Mouse (Mus musculus) erythroblast, embryonic 14.5 days (primary cell): Measurements from ENCODE around the gene Polr2l. TPM values are rescaled to one million over a fixed set of nuclear protein-coding genes. Genes with fewer than 3 reads are reported as not detected.

Experiments used
- H3K27me3 ChIP-seq: 2 replicates; pipeline ENCODE4 v1.6.1; 2012; ENCODE audit warnings: inconsistent platforms; ENCODE audit not compliant: control insufficient read depth
- H3K36me3 ChIP-seq: 2 replicates; pipeline ENCODE4 v1.6.1; 2012; ENCODE audit warnings: mild to moderate bottlenecking, inconsistent platforms; ENCODE audit not compliant: control insufficient read depth
- H3K4me1 ChIP-seq: 2 replicates; pipeline ENCODE4 v1.6.1; 2012; ENCODE audit warnings: inconsistent platforms; ENCODE audit not compliant: control insufficient read depth
- H3K4me3 ChIP-seq: replicated peaks from 2 replicates; pipeline ENCODE3; 2012; ENCODE audit warnings: moderate library complexity, mild to moderate bottlenecking, inconsistent platforms
- H3K9me3 ChIP-seq: 2 replicates; pipeline ENCODE4 v1.6.1; 2012; ENCODE audit warnings: low read length, inconsistent platforms, mixed read lengths; ENCODE audit not compliant: control insufficient read depth
- GATA1 ChIP-seq: IDR thresholded peaks from 2 replicates; pipeline ENCODE4 v1.6.1; 2012; ENCODE audit warnings: low read length, inconsistent platforms, mixed read lengths
- TAL1 ChIP-seq: IDR thresholded peaks from 3 replicates; pipeline ENCODE4 v1.6.1; 2012; ENCODE audit warnings: low read length, inconsistent platforms, mixed read lengths
- polyA plus RNA-seq: library from polyadenylated mRNA; stranded (reverse); fragments of >175 nt; gene quantifications from 2 replicates; pipeline ENCODE4 v1.2.3, GENCODE M21; 2012

Gene Polr2l
- polyA plus RNA-seq, 1 experiment = 17.1 TPM

DNA sequence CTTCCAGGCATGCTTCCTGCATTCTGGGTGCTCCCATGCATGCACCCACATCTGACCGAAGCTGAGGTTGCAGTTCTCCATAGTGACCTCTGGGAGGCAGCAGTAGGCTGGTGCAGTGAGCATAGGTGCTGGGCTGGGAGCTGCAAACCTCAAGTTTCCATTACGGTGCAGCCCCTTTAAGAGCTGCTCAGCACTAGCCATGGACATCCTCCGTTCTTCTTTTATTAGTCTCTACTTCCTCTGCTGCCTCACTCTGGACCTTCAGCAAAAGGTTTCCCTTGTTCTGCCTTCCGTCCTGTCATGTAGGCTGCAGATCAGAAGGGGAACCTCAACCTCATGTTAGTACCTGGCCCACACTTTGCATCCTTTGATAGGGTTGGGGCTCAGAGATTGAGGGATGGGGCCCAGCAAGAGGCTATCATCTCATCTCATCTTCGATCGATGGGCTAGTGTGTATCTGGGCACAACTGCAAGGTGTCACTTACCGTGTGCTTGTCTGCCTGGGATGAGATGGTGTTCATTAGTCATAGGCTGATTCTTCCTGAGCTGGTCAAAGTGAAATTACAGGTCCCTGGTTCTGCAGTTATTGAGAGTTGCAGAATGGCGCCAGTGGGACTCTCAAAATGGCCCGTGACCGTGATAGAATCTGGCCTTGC lies 6.0 kb upstream of the Polr2l start:
- H3K4me3 ChIP-seq = no peak overlapping the region
- TF ChIP-seq GATA1 (no peak), TAL1 (no peak)
- H3K27me3 ChIP-seq = peaks cover 38% of the 10 kb centered on the region
- H3K36me3 ChIP-seq = peaks cover 13% of the 10 kb centered on the region
- peaks cover 52% of the 10 kb centered on the region for H3K4me1 ChIP-seq
- H3K9me3 ChIP-seq = no peaks in the 10 kb centered on the region; the same call in 1 of the 2 replicates

DNA sequence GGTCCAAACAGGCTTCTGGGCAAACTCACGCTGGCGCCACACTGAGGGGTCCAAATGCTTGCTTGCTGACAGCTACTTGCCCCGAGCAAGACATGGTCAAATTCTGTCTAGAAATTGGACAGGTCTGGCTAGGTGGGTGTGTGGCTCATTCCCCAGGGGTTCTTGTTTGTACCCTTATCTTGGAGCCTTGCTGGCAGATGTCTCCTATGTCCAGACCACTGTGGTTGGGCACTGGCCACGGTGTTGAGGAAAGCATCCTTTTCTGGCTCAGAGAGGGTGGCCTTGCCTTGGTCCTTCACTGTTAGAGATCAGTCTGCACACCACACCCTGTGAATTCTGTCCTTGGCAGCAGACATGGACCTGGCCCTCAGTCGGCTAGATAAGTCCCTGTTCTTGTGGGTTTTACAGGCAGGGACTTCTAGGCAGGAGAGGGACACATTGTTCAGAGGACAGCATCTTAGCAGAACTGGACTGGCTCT lies 3.4 kb upstream of the Polr2l start:
- Histone ChIP-seq H3K9me3 (no peaks in the 10 kb centered on the region; the same call in 1 of the 2 replicates), H3K36me3 (peaks cover 4% of the 10 kb centered on the region), H3K4me1 (peaks cover 75% of the 10 kb centered on the region), H3K4me3 (no peak overlapping the region), H3K27me3 (peaks cover 29% of the 10 kb centered on the region)
- no peak for TF ChIP-seq TAL1
- no peak for TF ChIP-seq GATA1

DNA sequence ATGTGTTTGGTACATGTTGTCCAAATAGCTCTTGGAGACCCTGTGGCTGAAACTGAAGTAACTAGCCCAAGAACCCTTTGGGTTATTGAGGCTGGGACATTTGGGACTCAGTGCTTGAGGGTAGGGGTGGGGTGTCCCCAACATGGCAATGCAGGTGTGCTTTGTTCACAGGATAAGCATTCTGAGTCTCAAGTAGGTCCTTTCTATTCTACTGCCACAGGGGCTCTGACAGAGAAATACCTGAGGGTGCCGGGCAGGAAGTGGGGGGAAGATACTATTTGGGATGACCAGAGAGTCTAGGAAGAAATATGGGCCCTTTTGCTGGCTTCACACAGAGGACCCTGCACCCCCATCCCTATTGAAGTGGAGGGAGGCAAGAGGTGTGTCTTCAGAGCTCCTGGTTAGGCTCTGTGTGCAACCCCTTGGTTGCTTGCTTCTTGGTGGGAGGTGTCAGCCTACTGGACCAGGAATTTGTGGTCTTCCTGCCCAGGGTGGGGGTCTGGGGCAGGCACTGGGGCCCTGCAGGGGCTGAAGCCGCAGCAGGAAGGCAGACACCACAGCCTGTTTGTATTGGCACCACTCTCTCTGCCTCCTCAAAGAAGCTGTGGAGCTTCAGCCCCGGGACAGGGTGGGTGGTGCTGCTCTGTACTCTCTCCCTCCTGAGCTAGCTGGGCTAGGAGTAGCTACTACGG lies 2.8 kb upstream of the Polr2l start:
- H3K9me3 ChIP-seq = no peaks in the 10 kb centered on the region; the same call in 1 of the 2 replicates
- H3K4me3 ChIP-seq = no peak overlapping the region
- H3K27me3 ChIP-seq = peaks cover 23% of the 10 kb centered on the region
- peaks cover 9% of the 10 kb centered on the region for H3K36me3 ChIP-seq
- H3K4me1 ChIP-seq = peaks cover 78% of the 10 kb centered on the region
- no peak for TF ChIP-seq TAL1
- no peak for TF ChIP-seq GATA1

DNA sequence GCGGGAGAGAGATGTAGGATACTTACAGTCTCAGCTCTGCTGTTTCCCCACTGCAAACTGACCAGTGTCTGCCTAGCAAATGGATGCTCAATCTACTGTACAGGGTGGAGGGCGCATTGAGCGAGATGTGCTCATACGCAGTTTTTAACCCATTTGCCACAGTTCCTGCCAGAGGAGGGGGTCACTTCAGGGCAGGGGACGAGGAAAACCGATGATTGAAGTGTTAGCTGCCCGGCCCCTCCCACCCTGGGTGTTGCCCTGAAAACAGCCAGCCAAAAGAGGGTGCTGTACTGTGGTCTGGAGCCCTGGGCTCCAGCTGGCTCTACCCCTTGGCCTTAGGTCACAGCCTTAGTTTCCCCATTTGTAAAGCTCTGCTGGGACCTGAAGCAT lies 2.0 kb upstream of the Polr2l start:
- Histone ChIP-seq H3K4me1 (peaks cover 76% of the 10 kb centered on the region), H3K9me3 (no peaks in the 10 kb centered on the region; the same call in 1 of the 2 replicates)

DNA sequence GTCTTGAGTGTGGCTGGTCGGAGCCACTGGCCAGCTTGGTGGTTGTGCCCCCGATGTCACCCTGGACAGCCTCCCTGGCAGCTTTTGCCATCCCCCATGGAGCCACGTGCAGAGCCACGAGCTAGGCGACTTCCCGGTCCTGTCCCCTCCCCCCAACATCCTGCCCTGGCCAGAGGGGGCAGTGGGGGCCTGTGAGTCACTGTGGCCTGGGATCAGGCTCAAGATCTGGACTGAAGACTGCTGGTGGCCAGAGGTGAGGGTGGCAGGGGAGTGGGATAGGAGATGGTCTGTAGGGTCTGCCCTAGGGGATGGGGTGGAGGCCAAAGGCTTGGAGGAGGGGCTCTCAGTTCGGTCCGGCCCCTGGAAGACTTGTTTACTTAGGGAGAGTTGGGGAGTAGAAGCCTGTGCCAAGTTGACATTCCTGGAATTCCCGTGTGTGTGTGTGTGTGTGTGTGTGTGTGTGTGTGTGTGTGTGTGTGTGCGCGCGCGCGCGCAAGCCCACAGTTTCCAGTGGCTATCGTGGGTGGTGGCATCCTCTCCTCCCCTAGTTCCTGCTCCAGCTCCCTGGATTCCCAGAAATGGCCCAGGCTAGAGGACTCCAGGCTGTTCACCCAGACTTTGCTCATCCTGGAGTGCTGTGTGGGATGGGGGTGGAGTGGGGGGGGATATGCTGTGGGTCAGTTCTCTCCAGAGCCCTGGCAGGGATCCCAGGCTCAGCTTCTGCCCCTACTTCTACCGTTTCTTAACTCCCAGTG lies 1.5 kb upstream of the Polr2l start:
- peak overlapping the region; percentile 95 for H3K4me3 ChIP-seq
- peaks cover 10% of the 10 kb centered on the region for H3K27me3 ChIP-seq
- H3K36me3 ChIP-seq = peaks cover 21% of the 10 kb centered on the region
- no peak for TF ChIP-seq GATA1
- no peak for TF ChIP-seq TAL1
- no peaks in the 10 kb centered on the region for H3K9me3 ChIP-seq
- H3K4me1 ChIP-seq = peaks cover 72% of the 10 kb centered on the region

More for the DNA sequence above, 2.0 kb upstream of the Polr2l start:
- TF ChIP-seq TAL1 = no peak
- TF ChIP-seq GATA1 = no peak
- peak overlapping the region; percentile 95 for H3K4me3 ChIP-seq
- H3K36me3 ChIP-seq = peaks cover 17% of the 10 kb centered on the region
- peaks cover 16% of the 10 kb centered on the region for H3K27me3 ChIP-seq

DNA sequence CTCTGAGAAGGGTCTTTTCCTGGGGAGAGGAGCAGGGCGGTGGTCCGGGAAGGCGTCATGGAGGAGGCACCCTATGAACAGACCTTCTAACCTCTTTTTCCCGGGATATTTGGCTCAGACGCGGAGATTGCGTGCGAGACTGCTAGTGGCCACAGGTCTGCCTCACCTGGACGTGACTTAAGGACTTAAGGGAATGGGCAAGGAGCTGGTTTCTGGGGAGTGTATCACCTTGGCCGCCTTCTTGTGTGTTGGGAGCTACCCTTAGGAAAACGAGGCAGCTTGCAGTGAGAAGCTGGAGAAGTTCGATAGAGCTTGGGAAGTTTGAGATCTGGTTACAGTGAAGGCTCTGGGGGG lies 850 bp upstream of the Polr2l start:
- Histone ChIP-seq H3K27me3 (peaks cover 4% of the 10 kb centered on the region), H3K4me3 (peak overlapping the region; percentile 95), H3K36me3 (peaks cover 27% of the 10 kb centered on the region), H3K4me1 (peaks cover 67% of the 10 kb centered on the region), H3K9me3 (no peaks in the 10 kb centered on the region)
- TF ChIP-seq GATA1 (no peak), TAL1 (no peak)

DNA sequence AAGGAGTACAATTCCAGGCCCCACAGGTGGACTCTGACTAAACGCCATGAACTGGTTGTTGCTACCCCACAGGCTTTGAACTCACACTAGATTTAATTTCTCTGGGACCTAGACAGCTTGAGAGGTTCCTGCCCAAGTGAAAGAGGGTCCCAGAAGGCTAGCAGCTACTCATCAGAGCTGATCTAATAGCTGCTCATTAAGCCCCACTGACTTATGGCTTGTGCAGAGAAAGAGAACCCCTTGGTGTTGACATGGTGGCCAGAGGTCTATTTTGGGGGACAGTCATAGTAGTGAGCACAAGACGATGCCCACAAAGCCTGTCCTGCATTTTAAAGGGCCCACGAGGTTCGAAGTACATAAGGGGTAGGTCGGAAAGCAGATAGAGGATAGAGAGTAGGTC lies 772 bp downstream of the Polr2l start:
- H3K36me3 ChIP-seq = peaks cover 43% of the 10 kb centered on the region

DNA sequence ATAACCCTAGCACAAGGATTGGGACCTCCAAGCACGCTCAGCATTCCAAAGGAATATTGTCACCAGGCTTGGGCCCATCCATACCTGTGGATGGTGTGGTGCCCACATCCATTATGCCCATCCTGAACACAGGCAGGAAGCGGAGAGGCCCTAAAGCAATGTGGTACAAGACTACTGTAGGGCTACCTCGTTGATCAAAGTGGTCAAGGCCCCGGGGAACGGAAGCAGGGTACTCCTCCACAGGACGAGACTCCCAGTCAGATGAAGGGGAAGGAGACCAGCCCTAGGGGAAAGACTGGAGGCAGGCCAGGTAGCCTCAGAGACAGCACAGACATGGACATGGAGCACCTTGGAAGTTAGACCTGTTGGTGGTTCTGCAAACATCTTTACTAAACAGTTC lies 2.2 kb downstream of the Polr2l start:
- H3K4me3 ChIP-seq = no peak overlapping the region
- peaks cover 50% of the 10 kb centered on the region for H3K36me3 ChIP-seq
- no peak for TF ChIP-seq GATA1
- no peaks in the 10 kb centered on the region for H3K9me3 ChIP-seq
- no peaks in the 10 kb centered on the region; the same call in 1 of the 2 replicates for H3K27me3 ChIP-seq
- peaks cover 82% of the 10 kb centered on the region for H3K4me1 ChIP-seq

More for the DNA sequence above, 772 bp downstream of the Polr2l start:
- Histone ChIP-seq H3K4me3 (peak overlapping the region; percentile 95), H3K27me3 (no peaks in the 10 kb centered on the region; the same call in 1 of the 2 replicates), H3K9me3 (no peaks in the 10 kb centered on the region), H3K4me1 (peaks cover 77% of the 10 kb centered on the region)
- TF ChIP-seq GATA1 (no peak), TAL1 (no peak)

DNA sequence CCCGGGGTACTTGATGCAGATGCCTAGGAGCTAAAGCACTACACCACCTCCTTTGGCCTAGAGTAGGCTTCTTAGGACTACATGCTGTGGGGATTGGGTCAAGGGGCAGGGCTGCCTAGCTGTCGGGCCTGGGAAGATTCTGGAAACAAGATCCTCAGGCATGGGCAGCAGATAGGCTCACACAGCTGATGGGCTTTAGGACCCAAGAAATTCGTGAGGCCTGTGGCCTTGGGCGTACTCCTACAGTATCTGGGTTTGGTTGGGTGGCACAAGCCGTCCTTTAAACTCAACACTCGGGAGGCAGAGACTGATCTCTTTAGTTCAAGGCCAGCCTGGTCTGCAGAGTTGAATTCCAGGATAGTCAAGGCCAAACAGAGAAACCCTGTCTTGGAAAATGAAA lies 2.7 kb downstream of the Polr2l start:
- H3K4me3 ChIP-seq = no peak overlapping the region
- H3K9me3 ChIP-seq = no peaks in the 10 kb centered on the region
- H3K4me1 ChIP-seq = peaks cover 82% of the 10 kb centered on the region
- no peak for TF ChIP-seq TAL1
- no peak for TF ChIP-seq GATA1
- peaks cover 50% of the 10 kb centered on the region for H3K36me3 ChIP-seq
- no peaks in the 10 kb centered on the region; the same call in 1 of the 2 replicates for H3K27me3 ChIP-seq
